Mouse (Mus musculus) cerebral cortex, adult 2 months (tissue): ENCODE data around the gene Gdpgp1.

ENCODE experiments used
- WGBS: fragments of 180-500 bp; shearing (Covaris S2); methylation state at CpG from one replicate; pipeline ENCODE4 v1.1.7; 2018; 5-methylcytosine and 5-hydroxymethylcytosine counted together

Gene Gdpgp1

DNA sequence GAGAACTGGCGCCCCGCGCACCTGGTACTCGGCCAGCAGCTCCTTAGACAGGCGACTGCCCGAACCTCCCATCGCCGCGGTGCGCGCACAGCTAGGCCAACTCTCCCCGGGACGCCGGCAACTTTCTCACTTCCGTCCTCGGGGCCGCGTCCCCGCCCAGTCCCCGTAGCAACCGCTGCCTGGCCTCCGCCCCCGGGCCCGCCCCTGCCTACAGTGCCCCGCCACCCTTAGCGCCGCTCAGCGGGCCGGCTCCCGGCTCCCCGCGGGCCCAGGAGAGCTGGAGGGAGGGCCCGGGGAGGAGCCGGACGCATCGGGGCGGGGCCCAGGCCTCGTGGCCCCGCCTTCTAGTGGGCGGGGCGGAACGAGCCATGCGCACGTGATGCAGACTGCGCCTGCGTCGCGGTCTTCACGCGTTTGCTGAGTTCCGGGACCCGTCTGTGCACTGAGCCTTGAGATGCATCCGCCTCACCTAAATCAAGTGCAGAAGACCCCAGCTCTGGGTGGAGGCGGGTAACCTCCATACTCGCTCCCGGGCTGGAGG, at the start of gene Gdpgp1, which contains the start of gene Cib1:
Gene Gdpgp1 (plus strand): TSS at position 377 of the 541 bp plus-strand sequence.
Gene Cib1 (minus strand): TSS at position 325 of the 541 bp plus-strand sequence.
- under 1% methylated on average over 56 of the region's 56 CpGs for WGBS

GRCm38 (mm10) chr7:80183466-80183865, 49.2 kb upstream of the Gdpgp1 start:
- WGBS: 97% methylated on average over 1 of the region's 1 CpGs

DNA sequence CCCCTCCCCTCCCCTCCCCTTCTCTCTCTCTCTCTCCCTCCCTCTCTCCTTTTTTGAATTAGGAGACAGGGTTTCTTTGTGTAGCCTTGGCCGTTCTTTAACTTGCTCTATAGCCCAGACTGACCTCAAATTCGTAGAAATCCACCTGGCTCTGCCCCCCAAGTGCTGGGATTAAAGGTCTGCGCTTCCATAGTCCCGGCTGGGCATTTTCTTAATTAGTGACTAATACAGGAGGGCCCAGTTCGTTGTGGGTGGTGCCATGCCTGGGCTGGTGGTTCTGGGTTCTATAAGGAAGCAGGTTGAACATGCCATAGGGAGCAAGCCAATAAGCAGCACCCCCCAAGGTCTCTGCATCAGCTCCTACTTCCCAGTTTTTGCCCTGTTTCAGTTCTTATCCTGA, 48.7 kb upstream of the Gdpgp1 start:
- 50% methylated on average over 5 of the region's 5 CpGs for WGBS

GRCm38 (mm10) chr7:80184551-80184950, 48.1 kb upstream of the Gdpgp1 start:
- WGBS: 87% methylated on average over 4 of the region's 4 CpGs

DNA sequence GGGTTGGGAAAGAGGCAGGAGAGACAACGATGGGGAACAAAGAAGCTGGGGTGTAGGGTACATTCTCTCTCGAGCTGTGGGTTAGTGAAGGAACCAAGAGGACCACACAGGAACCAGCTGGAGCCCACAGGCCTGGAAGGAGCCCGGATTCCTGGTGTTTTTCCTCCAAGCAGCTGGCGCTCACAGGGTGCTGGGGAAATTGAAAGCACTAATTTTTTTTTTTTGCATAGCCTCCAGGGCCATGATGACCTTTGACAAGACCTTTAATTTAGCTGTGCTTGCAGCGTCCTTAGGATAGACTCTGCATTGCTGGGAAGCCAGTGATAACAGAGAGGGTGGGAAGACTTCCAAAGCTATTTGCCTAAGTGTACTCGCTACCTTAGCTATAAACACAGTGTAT, 47.7 kb upstream of the Gdpgp1 start:
- 79% methylated on average over 6 of the region's 6 CpGs for WGBS

DNA sequence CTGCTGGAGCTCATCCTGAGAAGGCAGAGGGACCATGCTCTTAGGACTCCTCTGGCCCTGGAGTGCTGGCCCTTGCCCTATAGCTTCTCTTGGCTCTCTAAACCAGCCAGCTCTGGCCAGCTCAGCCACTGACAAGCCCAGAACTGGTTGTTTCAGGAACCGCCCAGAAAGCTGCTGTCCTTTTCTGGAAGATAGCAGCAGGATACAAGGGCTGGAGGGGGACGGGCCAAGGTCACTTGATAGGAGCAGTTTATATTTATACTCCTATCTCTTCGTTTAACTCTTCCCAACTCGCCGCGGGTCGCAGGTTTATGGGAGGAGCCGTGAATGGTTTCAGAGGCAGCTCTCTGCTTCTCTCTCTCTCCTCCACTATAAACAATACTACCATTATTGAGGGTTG, 46.6 kb upstream of the Gdpgp1 start:
- WGBS: 20% methylated on average over 8 of the region's 8 CpGs

- WGBS: 3% methylated on average over 51 of the region's 51 CpGs
Measured at GRCm38 (mm10) chr7:80186531-80187296, 46.0 kb upstream of the Gdpgp1 start, which contains the start of gene Sema4b. Gene Sema4b (plus strand): TSS chr7:80186841.

DNA sequence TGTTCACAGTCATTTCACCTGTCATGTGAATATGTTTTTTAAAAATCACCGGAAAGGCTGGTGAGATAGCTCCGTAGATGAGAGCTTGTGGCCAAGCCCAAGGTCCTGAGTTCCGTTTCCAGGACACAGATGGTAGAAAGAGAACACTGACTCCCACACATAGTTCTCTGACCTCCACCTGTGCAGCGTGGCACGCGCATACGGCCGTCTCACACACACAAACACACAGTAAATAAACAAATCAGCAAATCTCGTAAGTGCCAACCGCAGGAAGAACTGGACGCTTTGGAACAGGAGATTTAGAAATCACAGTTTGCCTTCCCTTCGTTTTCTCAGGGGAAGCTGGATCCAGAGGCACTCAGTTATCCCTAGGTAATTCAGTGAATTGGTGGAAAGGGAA, 45.2 kb upstream of the Gdpgp1 start:
- WGBS: 36% methylated on average over 12 of the region's 12 CpGs

- WGBS: 48% methylated on average over 2 of the region's 2 CpGs
Measured at GRCm38 (mm10) chr7:80188579-80189125, 44.0 kb upstream of the Gdpgp1 start.

DNA sequence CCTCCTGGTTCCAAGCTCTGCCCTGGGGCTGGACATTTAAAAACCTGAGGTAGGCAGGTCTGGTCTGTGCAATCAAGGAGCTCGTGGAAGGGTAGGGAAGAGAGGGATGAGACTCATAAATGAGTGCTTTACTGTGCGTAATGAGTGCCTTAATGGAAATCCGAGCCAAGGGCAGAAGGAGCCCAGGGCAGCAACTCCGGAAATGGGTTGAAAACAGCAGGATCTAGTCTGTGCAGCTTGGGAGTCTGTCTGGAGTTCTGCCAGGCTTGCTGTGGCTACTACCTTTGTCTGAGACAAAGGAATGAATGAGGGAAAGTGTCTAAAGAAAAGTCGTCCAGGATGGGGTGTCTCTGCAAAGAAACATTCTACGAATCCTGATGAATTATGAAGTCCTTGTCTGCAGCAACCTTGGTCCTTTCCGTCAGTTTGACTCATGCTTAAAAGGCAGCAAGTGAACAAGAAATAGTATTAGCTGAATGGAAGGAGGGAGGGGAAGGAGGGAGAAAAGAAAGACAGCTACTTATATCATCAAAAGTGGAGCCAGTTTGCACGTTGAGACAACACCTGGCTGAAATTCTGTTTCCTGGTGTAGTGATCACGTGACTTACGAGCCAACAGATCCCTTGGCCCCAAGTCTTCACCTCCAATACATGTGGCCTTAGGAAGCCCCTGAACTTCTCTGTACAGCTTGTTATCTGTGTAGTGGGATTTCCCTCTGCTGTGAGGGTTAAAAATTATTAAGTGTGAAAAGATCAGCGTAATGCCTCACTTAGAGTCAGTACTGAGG, 43.3 kb upstream of the Gdpgp1 start:
- 54% methylated on average over 11 of the region's 11 CpGs for WGBS

DNA sequence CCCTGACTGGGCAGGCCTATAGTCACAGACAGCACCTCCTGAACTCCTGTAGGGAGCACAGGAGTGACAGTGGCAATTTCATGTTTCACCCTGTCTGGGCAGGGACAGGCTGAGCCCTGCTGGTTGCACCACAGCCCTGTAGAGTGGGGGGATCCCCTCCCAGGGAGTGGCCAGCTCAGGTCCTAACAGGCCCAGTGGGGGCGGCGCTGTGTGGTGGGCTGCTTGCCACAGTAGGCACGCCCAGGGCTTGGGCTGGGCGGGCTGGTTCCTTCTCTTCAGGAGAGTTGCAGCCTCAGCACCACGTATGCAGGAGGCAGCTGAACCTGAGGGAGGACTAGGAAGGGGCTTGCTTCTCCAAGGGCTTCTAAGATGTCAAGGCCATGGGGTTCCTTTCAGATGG, 41.2 kb upstream of the Gdpgp1 start:
- 64% methylated on average over 5 of the region's 5 CpGs for WGBS

- WGBS: 29% methylated on average over 16 of the region's 16 CpGs
Measured at GRCm38 (mm10) chr7:80192226-80193061, 40.2 kb upstream of the Gdpgp1 start.

GRCm38 (mm10) chr7:80193941-80194739, 38.5 kb upstream of the Gdpgp1 start:
- 56% methylated on average over 13 of the region's 13 CpGs for WGBS

DNA sequence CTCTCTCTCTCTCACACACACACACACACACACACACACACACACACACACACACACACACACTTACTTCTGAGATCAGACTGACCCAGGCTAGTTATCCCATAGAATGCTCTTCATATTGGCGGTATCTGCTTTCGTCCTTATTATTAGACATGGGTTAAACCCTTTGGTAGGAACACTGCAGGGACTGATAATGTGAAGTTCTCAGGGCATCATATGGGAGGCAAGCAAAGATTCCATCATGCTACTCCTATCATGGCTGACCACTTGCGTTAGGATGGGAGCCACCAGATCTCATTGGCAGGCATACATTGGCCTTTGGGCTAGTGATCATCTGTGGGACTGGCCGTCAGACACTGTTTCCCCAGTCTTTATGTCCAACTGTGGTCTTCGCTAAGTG, 37.5 kb upstream of the Gdpgp1 start:
- 95% methylated on average over 5 of the region's 5 CpGs for WGBS

DNA sequence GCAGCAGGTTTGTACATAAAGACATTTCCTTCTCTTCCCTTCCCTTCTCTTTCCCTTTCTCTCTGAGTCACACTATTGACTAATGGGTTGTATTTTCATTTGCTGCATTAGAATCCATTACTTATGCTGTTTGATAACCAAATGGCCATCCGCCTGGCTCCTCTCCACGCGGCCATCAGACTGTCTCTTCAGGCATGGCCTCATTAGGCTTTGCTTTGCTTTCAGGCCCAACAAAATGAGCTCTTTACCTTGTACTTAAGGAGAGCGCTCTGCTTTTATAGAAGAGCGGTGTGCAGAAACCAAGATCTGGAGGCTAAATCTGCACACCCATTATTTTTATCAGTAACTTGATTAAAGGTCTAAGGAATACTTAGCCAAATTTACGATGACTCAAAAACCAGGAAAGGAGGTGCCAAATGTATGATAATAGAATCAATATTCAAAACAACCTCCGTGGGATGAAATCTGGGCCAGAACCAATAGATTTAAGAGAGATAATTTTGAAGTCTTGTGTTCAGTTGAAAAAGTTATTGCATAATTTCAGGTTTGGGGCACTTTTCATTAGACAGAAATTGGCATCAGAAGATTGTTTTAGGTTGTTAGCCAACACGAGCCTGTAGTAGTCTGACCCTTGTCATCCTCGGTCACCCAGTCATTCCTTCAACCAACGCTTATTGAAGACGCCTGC, 36.9 kb upstream of the Gdpgp1 start:
- 84% methylated on average over 10 of the region's 11 CpGs for WGBS

GRCm38 (mm10) chr7:80197371-80197770, 35.3 kb upstream of the Gdpgp1 start:
- 19% methylated on average over 4 of the region's 4 CpGs for WGBS

DNA sequence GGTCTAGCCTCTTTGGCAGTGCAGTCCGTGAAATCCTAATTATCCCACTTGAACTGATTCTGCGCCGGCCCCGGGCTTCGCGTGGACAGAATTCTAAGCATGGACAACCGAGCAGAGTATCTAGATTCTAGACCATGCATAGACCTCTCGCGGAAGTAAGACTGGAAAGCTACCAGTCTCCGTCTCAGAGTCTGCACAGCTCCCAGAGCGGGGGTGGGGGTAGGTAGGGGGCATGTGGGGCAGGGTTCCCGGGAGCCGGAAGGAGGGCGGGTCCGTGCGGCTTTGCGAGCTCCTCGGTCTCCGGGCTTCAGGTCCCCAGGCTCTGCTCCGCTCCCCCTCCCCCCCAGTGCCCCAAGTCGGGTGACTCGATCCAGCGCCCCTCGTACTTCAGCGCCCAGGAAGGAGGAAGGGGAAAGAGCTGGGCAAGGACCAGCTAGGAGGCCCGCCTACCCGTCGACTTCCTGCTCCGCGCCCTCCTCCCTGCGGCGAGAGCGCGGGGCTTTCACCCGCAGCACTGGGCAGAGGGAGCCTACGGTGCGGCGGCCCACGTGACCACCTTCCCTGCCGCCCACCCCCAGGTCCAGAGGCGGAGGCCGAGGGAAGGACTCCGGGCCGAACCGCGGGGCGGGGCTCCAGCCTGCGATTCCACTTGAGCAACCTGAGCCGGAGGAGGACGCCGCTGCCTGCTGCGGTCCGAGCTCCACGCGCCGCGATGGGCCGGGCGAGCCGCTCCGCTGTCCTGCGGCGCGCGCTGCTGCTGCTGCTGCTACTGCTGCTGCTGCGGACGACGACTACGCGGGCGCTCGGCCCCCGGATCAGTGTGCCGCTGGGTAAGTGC, 34.5 kb upstream of the Gdpgp1 start:
- under 1% methylated on average over 74 of the region's 74 CpGs for WGBS

GRCm38 (mm10) chr7:80198863-80199262, 33.8 kb upstream of the Gdpgp1 start:
- 3% methylated on average over 11 of the region's 11 CpGs for WGBS

DNA sequence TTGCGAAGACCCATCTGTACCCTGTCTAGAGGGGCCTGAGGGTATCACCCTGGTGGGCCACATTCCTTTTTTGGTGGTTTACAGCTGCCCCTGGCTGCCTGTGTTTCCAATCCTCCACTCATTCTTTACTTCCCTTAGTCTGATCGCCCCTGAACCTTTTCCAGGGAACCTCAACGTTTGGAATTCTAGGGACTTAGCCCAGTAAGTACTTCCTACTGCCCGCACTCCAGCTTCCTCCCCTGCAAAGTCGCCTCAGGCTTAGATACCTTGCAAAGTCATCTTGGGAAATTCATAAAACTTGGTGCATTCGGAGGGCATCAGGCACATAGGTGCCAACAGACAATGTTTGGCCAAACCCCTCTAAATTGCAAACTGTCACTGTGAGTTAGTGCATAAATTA, 33.4 kb upstream of the Gdpgp1 start:
- 33% methylated on average over 6 of the region's 6 CpGs for WGBS
